Mouse (Mus musculus) bone marrow macrophage, adult 2 months (primary cell): ENCODE measurements around the gene Mfap3.

Experiments
- CTCF ChIP-seq: IDR thresholded peaks from 2 replicates; pipeline ENCODE4 v1.5.1; 2012; ENCODE audit warnings: low read depth, mild to moderate bottlenecking, low read length, moderate library complexity
- POLR2A ChIP-seq: IDR thresholded peaks from 2 replicates; pipeline ENCODE4 v1.6.1; 2012; ENCODE audit warnings: mild to moderate bottlenecking, low read depth, low read length, borderline replicate concordance

DNA sequence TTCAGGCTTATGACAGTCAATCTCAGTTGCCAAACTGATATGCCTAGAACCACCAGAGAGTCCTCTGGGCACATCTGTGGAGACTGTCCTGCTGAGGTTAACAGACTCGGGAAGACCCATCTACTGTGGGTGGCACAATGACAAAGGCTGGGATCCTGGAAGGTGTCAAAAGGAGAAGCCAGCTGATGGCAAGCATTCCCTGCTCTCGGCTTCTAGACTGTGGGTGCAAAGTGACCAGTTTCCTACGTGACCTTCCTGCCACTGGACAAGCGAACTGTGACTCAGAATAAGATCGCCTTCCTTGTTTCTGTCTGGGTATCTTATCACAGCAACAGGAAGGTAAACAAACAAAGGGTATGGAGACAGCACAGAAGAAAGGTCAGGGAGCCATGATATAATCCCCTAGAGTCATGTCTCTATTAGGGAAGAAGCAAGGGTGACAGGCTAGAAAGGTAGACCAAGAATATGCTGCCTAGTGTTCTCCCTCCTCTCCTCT, 1.5 kb upstream of the Mfap3 start:
- TF ChIP-seq POLR2A (no peak), CTCF (no peak)
